Mouse (Mus musculus): ENCODE data around the gene Rtn4r. TPM values are rescaled to one million over a fixed set of nuclear protein-coding genes. Genes with fewer than 3 reads are reported as not detected.
"Not testable (repeated sequence)": the region's sequence is repeated elsewhere in the genome, so short reads cannot be mapped to it uniquely, and the experiment has no call there.

Rtn4r gene
- total RNA-seq, 2 experiments from 2014 or later, result 0.17 TPM; not detected in 1

DNA sequence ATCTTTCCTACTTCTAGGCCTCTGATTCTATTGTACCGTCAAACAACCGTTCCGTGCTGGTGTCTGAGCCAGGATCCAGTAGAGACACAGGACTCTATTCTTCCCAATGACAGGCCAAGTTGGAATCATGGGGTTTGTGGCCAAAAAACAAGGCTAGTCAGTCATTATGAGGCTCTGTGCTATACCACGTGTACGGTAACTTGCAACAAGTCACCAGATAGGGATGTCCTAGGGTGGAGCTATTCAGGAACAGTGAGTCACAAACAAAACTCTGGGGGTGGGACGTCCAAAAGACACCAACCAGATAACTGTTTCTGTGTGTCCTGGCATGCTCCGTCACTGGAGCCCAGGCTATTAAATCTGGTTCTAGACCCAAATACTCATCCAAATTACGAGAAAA is 55.3 kb downstream of the Rtn4r start:
- intact Hi-C loops (cut with DNase I), result no loop called here
- DNase-seq, result no peak

DNA sequence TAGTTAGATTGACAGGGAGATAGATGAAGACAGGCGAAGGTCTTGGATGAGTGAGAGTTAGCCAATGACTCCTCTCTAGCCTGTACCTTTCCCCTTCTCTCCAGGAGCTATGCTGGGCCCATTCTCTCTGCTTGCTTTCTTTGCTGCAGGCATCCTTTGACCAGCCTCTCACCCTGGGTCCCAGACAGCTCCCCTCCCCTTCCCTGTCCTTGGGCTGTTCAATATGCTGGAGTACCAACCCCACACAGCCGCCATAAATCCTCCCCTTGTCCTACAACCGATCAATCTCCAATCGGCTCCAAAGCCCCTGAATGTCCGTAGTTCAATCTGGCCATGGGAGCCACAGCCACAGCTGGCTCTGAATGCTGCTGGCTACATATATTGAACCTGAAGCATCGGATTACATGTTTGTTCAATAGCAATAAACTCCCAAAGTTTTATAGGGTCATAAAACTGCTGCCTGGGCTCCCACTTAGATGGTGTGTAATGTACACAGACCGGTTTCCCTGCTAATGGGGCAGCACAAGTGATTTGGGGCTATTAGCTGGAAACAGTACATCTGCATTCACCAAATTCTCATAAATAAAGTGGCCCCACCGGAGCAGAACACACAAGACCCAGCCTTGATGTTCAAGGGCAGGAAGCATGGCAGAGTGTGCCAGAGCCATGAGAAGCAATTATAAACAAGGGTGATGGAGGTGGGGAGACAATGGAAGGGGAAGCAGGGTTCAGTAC is 58.4 kb downstream of the Rtn4r start:
- no peak for DNase-seq
- intact Hi-C loops (cut with DNase I), result no loop called here

DNA sequence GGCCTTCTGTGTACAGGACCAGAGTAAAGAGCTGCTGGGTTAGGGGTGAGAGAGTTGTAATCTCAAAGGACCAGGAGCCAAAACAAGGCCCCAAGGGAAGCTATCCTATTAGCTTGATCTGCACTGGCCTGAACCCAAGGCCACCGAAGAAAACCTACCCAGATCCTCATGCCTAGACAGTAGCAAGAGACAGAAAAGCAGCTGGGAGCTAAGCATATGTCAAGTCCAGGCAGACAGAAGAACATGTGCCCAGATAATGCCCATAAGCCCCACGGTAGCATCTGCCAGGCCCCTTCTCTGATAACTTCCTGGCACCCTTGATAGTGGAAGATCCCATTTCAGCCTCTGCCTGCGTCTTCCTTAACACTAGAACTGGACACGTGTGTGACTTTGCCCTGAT is 59.4 kb downstream of the Rtn4r start:
- intact Hi-C loops (cut with DNase I), result no loop called here
- no peak for DNase-seq

DNA sequence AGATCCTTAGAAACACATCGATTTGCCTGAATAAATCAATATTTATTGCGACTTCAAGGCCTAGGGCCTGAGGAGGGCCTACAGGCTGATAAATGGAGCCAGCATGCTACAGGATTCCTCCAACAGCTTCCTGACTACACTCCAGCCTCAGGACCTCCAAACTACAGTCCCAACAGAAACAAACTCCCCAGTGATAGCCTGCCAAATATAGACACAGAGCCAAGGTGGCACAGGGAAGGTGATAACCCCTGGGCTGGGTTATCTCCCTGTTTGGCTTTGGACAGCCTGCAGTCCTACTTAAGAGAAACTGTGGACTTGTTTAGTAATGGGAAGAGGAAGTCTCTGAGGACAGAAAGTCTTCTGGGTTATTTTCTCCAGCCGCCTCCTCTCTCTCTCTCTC is 59.8 kb downstream of the Rtn4r start:
- intact Hi-C loops (cut with DNase I), result no loop called here
- DNase-seq, result no peak

DNA sequence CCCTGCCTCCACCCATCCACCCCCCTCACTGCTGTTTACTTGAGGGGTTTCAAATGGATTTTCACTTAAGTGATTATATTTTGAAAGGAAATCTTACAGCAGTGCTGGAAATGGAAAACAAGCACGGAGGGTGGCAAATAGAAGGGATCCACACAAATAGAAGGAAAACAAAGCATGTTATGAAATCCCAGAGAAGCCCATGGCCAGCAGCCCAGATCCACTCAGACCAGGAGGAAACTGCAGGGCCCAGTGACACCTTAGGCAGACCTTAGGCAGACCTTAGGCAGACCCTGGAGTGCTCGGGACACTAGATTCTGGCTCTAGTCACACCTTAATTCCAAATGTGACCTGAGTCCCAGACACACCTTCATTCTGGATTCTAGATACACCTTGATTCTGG is 63.6 kb downstream of the Rtn4r start:
- intact Hi-C loops (cut with DNase I), result no loop called here
- no peak for DNase-seq

DNA sequence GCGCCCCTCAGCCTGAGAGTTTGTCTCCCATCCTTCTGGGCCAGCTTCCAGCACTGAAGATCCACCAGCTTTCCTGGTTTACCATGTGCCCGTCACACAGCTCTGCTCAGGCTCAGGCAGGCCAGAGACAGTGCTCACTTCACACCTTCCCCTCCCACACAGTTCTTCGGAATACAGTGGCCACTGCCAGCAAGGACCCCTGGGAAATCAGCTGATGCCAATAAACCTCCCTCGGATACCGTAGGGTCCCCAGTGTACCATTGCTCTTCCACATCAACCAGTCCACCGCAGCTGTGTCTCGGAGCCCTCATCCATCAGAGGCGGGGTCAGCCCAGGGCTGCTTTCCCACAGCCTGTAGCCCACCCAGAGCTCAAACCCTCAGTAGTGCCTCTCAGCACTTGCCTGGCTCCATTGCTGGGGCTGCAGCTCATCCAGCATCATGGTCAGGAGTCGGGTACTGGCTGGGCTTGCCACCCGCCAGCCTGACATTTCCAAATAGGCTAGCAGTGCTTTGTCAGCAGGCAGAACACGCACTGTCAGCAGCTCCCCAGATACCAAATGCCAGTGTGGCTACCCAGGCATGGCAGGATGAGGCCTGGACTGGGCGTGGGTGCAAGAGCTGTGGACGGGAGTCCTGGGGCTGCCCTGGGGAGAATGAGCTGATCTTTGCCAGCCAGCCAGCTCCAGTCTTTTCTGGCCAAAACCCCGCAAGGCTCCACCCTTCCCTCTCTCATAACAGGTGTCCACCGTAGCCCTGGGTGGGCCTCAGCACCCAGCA is 67.0 kb downstream of the Rtn4r start:
- intact Hi-C loops (cut with DNase I), result no loop called here

DNA sequence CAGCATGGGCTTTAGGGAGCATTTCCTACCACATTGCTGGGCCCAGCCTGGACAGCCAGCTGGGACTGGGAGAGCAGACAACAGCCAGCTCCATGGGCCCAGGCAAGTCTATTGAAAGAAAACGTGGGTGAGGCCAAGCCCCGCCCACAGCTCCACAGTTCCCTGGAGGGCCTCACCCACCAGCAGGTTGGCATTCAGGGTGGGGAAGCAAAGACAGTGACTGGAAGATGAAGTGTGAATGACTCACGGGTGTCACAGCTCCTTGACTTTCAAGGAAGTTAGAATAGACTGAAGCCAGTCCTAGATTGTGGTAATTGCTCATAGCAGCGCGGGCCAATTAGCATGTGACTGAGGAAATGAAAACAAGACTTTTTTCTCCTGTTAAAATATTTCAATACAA is 67.6 kb downstream of the Rtn4r start:
- DNase-seq, result peak in 1 of 2 experiments; percentile 46
- intact Hi-C loops (cut with DNase I), result no loop called here

More for the DNA sequence above, 67.0 kb downstream of the Rtn4r start:
- peak; percentile 34 to 42 for DNase-seq

DNA sequence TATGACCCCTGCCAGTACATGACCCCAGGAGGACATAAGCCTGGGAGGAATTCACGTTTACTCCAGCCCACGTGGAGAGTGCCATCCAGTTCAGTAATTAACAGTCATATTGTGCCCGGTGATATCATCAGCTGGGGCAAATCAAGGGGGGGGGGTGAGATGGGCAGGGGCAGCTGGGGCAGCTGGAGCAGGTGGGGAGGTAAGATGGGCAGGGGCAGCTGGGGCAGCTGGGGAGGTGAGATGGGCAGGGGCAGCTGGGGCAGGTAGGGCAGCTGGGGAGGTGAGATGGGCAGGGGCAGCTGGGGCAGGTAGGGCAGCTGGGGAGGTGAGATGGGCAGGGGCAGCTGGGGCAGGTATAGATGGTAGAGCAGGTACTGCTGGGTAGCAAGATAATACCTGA is 68.1 kb downstream of the Rtn4r start:
- DNase-seq; intact Hi-C loops (cut with DNase I): not testable (repeated sequence)

DNA sequence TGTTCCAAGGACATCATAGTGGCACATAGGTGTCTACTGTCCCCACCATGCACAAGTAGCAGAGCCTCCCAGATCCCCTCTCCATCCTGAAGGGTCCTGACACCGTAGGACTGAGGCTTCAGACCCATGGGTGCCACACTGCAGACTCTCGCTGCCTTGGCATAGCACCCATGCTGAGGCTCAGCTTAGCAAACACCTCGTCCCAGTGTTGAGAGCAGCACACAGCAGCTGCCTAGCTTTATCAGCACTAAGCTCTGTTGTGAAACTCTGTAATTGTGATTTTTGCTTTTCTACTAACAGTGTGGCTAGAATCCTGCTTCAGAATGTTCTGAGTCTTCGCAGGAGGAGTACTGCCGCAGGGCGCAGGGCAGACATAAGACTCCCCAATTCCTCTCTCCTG is 70.4 kb downstream of the Rtn4r start:
- DNase-seq, result no peak
- intact Hi-C loops (cut with DNase I), result no loop called here

DNA sequence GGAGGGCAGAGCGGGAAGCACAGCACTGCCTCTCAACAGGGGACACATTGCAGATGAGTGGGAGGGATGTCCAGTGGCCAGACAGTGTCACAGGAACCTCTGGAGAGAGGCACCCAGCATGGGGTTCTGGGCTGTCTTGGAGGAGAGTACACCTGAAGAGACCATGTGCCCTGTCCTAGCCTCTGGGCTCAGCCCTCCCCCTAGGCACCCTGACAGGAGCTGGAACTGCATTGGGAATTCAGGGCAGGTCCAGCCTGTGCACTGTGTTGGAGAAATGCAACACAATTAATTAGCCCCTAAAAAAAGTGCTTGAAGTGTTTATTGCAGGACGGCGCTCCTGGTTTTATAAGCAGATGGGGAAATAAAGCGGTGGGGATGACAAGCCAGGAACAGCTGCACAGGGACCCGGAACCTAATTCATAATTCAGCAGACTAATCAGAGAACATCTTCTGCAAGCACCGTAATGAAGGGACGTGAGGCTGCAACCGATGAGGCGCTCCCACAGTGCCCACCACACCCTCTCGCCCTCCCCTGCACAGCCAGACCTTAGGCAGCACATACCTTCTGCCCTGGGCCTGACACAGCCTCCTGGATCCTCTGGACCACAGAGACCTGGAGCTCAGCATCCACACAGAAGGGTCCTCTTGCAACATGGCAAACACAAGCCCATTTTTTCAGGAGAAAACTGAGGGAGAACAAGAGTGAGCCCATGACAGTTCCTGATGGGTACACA is 71.1 kb downstream of the Rtn4r start:
- intact Hi-C loops (cut with DNase I), result no loop called here

DNA sequence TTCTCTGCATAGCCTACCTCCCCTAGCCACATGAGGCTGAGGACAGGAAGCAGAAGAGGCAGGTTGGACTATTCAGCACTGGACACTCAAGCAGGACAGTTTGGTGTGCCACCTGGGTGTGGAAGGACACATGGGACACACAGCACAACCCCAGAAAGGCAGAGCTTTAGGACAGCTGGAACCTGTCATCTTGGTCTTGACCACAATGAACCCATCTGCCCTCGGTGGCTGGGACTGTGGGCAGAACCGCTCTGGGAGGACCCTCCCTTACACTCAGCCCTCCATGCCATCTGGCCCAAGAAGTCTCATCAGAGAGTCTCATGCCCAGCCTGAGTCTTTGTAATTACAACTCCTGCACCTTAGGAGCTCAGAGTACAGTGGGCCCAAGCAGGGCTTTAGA is 72.6 kb downstream of the Rtn4r start:
- DNase-seq, result no peak
- intact Hi-C loops (cut with DNase I), result no loop called here

More for the DNA sequence above, 71.1 kb downstream of the Rtn4r start:
- DNase-seq, result no peak

DNA sequence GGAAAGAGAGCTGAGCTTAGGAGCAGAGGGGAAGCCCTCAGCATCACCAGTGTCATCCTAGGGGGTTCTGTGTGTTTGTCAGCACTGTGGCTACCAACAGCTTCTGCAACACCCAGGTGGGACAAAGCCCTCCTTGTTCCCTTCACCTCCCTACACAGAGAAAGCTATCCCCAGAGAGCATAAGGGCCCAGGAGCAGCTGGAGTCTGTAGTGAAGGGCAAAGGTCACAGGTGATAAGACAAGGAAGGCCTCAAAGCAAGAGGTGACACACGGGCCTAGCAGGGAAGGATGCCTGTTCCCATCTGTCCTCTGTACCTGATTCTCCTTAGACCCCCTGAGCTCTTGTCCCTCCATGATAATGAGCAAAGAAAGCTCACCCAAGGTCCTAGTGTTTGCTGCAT is 74.2 kb downstream of the Rtn4r start:
- intact Hi-C loops (cut with DNase I), result no loop called here
- no peak for DNase-seq

Small RNA genes lying within 50 kb of the gene (microRNA-seq; reads per million reads assigned to microRNA genes)
- 0 reads per million in 2 experiments for gene Mir6366

Other genes starting within 250 kb of the Rtn4r start
- under 1 TPM; 0.20 TPM for gene Gm20518, start 236.0 kb upstream of the Rtn4r start, total RNA-seq (2021)
- gene Tssk1, start 233.4 kb upstream of the Rtn4r start, total RNA-seq (2021), result under 1 TPM in 1 of 2 experiments, not detected in 1; 0.08 TPM
- 10 to 100 TPM; 21.0 to 25.8 TPM for gene Dgcr2, start 229.1 kb upstream of the Rtn4r start, total RNA-seq (2021)
- gene Tssk2, start 229.0 kb upstream of the Rtn4r start, total RNA-seq (2021), result not detected
- gene Ess2, start 216.3 kb upstream of the Rtn4r start, total RNA-seq (2021), result 1 to 10 TPM; 5.2 to 7.2 TPM
- not detected for gene Gsc2, start 212.6 kb upstream of the Rtn4r start, total RNA-seq (2021)
- 1 to 10 TPM; 2.7 to 5.5 TPM for gene Slc25a1, start 199.4 kb upstream of the Rtn4r start, total RNA-seq (2021)
- gene Vpreb2, start 147.2 kb upstream of the Rtn4r start, total RNA-seq (2021), result not detected
- gene Dgcr6, start 74.8 kb upstream of the Rtn4r start, total RNA-seq (2021), result 10 to 100 TPM; 29.3 to 36.3 TPM
- gene Prodh, start 37.4 kb upstream of the Rtn4r start, total RNA-seq (2021), result 10 to 100 TPM in 1 of 2 experiments, 1 to 10 TPM in 1; 8.5 to 13.3 TPM
- not detected for gene Ccdc188, start 90.2 kb downstream of the Rtn4r start, total RNA-seq (2021)
- gene Zdhhc8, start 107.5 kb downstream of the Rtn4r start, total RNA-seq (2021), result 10 to 100 TPM; 23.1 to 23.4 TPM
- 10 to 100 TPM in 1 of 2 experiments, 1 to 10 TPM in 1; 8.8 to 10.4 TPM for gene Trmt2a, start 121.0 kb downstream of the Rtn4r start, total RNA-seq (2021)
- 10 to 100 TPM; 18.3 to 20.6 TPM for gene Ranbp1, start 121.1 kb downstream of the Rtn4r start, total RNA-seq (2021)
- not detected for gene Gm49776, start 130.7 kb downstream of the Rtn4r start, total RNA-seq (2021)
- 10 to 100 TPM; 13.8 to 14.6 TPM for gene Dgcr8, start 161.6 kb downstream of the Rtn4r start, total RNA-seq (2021)
- 10 to 100 TPM; 40.3 to 51.5 TPM for gene Tango2, start 220.5 kb downstream of the Rtn4r start, total RNA-seq (2021)
- gene Arvcf, start 220.5 kb downstream of the Rtn4r start, total RNA-seq (2021), result 10 to 100 TPM; 10.2 to 14.3 TPM

All from gastrocnemius, postnatal 36 days (tissue).